In genomic region chr12:11391244-11391949, GRCm38 (mm10) we compare ENCODE assay signal across 8 mouse cellular contexts. TPM values are rescaled to one million over a fixed set of nuclear protein-coding genes. Genes with fewer than 3 reads are reported as not detected.
DNase-seq lines count a peak whose midpoint lies in the region; ATAC-seq lines count a peak whose summit lies in the region.

No protein-coding gene starts in this region.

- peak; percentile 41; the same call in 1 of the 2 replicates for ATAC-seq in forebrain, embryonic 13.5 days
- ATAC-seq in liver, embryonic 13.5 days (ENCODE audit: low read depth) = 0 out of 2 replicates have a peak, but pooled peaks have one; percentile 34

- no peak overlapping the region for H3K9ac ChIP-seq in forebrain, embryonic 13.5 days
- H3K9ac ChIP-seq in liver, embryonic 13.5 days = no peak overlapping the region

- no peaks in the 10 kb centered on the region for H3K36me3 ChIP-seq in forebrain, embryonic 13.5 days (ENCODE audit: poor library complexity, severe bottlenecking)
- H3K36me3 ChIP-seq in forebrain, embryonic 10.5 days (replicated peaks) = no peaks in the 10 kb centered on the region
- no peaks in the 10 kb centered on the region for H3K36me3 ChIP-seq in liver, embryonic 13.5 days

- H3K27ac ChIP-seq in forebrain, embryonic 13.5 days = no peak overlapping the region
- no peak overlapping the region for H3K27ac ChIP-seq in forebrain, embryonic 10.5 days
- H3K27ac ChIP-seq in liver, embryonic 13.5 days = no peak overlapping the region

- H3K4me2 ChIP-seq in forebrain, embryonic 13.5 days = no peak overlapping the region
- H3K4me2 ChIP-seq in liver, embryonic 13.5 days = no peak overlapping the region

- peaks cover 6% of the 10 kb centered on the region for H3K4me1 ChIP-seq in forebrain, embryonic 13.5 days
- H3K4me1 ChIP-seq in forebrain, embryonic 10.5 days = peaks cover 8% of the 10 kb centered on the region; the same call in 1 of the 2 replicates
- H3K4me1 ChIP-seq in liver, embryonic 13.5 days (replicated peaks) = no peaks in the 10 kb centered on the region

- no peaks in the 10 kb centered on the region for H3K9me3 ChIP-seq in forebrain, embryonic 13.5 days (replicated peaks)
- no peaks in the 10 kb centered on the region for H3K9me3 ChIP-seq in forebrain, embryonic 10.5 days
- H3K9me3 ChIP-seq in liver, embryonic 13.5 days (replicated peaks) = no peaks in the 10 kb centered on the region

- intact Hi-C loops in heart, postnatal 14 days (cut with DNase I) = no loop called here

- 53% methylated on average over 7 of the region's 7 CpGs for WGBS in forebrain, embryonic 13.5 days
- 76% methylated on average over 7 of the region's 7 CpGs for WGBS in forebrain, embryonic 10.5 days
- WGBS in liver, embryonic 13.5 days (ENCODE audit: insufficient replicate concordance) = 54% methylated on average over 7 of the region's 7 CpGs

- H3K4me3 ChIP-seq in forebrain, embryonic 13.5 days = no peak overlapping the region
- no peak overlapping the region for H3K4me3 ChIP-seq in forebrain, embryonic 10.5 days
- no peak overlapping the region for H3K4me3 ChIP-seq in liver, embryonic 13.5 days (replicated peaks)

- H3K27me3 ChIP-seq in forebrain, embryonic 13.5 days = no peaks in the 10 kb centered on the region
- no peaks in the 10 kb centered on the region for H3K27me3 ChIP-seq in forebrain, embryonic 10.5 days (ENCODE audit: poor library complexity, severe bottlenecking)
- H3K27me3 ChIP-seq in liver, embryonic 13.5 days = no peaks in the 10 kb centered on the region

- no peak for DNase-seq in forebrain, embryonic 10.5 days (ENCODE audit: extremely low spot score, low spot score)
- DNase-seq in right cerebral cortex, postnatal 4 days = peak; percentile 26
- DNase-seq in right cerebral cortex, adult 18-20 months = no peak
- DNase-seq in heart, postnatal 14 days = peak; percentile 30 to 46
- DNase-seq in liver, embryonic 13.5 days = no peak
- DNase-seq in natural killer cell, adult 2 months (ENCODE audit: low spot score in 2 of 2) = no peak
- no peak for DNase-seq in gastrocnemius, postnatal 25 days

RNA-seq across cellular contexts. Expression of gene Vsnl1, which starts 45.0 kb away (rescaled TPM):
- 3.3 and 4.8 TPM in 2 replicates for polyA plus RNA-seq in forebrain, embryonic 13.5 days (2015; fragmentation: Nextera tagmentation; extraction: Ambion mirVana)
- 0.71 and 0.77 TPM in 2 replicates for polyA plus RNA-seq in forebrain, embryonic 10.5 days (2016; fragmentation: Nextera tagmentation; extraction: Ambion mirVana)
- total RNA-seq in heart, postnatal 14 days (2021) = under 1 TPM; 0.29 to 0.81 TPM
- polyA plus RNA-seq in liver, embryonic 13.5 days (2015; fragmentation: Nextera tagmentation; extraction: Ambion mirVana) = 0.15 and 0.20 TPM in 2 replicates
- total RNA-seq in gastrocnemius, postnatal 25 days (2021) = under 1 TPM in 1 of 2 experiments, not detected in 1; 0.13 TPM

Comparison
In these comparisons a context has a peak if more than half of its experiments do, and no peak if none do; other contexts are left out.
1. DNase-seq: peak in right cerebral cortex, postnatal 4 days (single experiment) and heart, postnatal 14 days (2 of 2); none in forebrain, embryonic 10.5 days (single experiment), right cerebral cortex, adult 18-20 months (single experiment), liver, embryonic 13.5 days (single experiment), natural killer cell, adult 2 months (0 of 2) and gastrocnemius, postnatal 25 days (single experiment).